Mouse (Mus musculus) liver, postnatal 0 days (tissue): ENCODE measurements around the gene Denr.

ENCODE experiments used
- CTCF ChIP-seq: sonication (generic); IDR thresholded peaks from 2 replicates; pipeline ENCODE4 v1.5.1; 2016; ENCODE audit warnings: antibody characterized with exemption, low read depth
- EP300 ChIP-seq: IDR thresholded peaks from 2 replicates; pipeline ENCODE4 v1.6.1; 2016; ENCODE audit warnings: antibody characterized with exemption, low read depth, mild to moderate bottlenecking

- TF ChIP-seq CTCF (no peak), EP300 (no peak)
Observed at GRCm38 (mm10) chr5:123935931-123936330, 29.0 kb downstream of the Denr start.
